Mouse (Mus musculus): ENCODE data around the gene Exoc6. TPM values are rescaled to one million over a fixed set of nuclear protein-coding genes. Genes with fewer than 3 reads are reported as not detected.

The Exoc6 gene
- polyA plus RNA-seq (2015; fragmentation: Nextera tagmentation; extraction: Ambion mirVana): 23.3 and 24.6 TPM in 2 replicates

DNA sequence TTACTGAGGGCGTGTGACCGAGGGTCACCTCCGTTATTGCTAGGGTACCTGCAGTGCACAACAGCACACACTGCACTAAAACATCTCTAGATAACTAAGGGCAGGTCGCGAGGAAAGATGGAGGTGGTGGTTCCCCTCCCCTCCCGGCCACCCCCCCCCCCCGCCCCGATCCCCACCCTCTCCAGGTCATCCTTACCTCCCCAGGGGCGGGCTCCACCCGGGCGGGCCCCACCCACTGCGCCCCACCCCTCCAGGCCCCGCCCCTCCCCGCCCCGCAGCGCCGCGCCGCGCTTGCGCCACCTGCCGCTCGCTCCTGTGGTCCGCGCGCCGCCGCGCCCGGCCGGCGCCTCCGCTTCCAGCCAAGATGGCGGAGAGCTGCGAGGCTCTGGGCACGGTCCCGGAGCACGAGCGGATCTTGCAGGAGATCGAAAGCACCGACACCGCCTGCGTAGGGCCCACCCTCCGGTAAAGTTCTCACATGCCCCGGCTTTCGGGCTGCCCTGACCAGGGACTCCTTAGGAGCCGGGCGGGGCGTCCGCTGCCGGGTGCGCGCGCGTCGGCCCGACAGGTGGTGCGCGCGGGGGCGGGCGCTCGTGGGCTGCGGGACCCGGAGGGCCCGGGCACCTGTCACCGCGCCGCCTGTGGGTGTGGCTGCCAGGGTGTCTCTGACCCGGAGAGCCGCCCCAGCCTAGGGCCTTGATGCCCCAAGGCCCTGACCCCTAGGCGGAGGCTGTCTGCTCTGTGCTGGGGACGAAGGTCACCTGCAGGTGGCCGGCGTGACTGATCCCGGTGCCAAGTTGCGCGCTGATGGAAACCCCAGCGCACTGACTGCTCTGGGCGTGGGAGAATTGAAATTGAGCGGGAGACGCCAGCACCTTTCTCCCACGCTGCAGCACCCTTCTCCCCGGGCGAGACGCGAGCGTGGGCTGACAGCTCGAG is at the start of gene Exoc6:
Gene Exoc6, plus strand, starts transcription at position 318 of the 939 bp plus-strand sequence.
- Histone ChIP-seq H3K4me3 (ENCODE audit: low read depth, low read length) (peak within 1 kb of the TSS; percentile 84), H3K36me3 (ENCODE audit: control insufficient read depth, insufficient read depth) (no peaks in the 10 kb centered on the region), H3K9me3 (ENCODE audit: control insufficient read depth) (no peaks in the 10 kb centered on the region), H3K27ac (ENCODE audit: low read depth, low read length) (peak within 1 kb of the TSS; percentile 95), H3K27me3 (replicated peaks; ENCODE audit: control insufficient read depth, insufficient read depth, low read length) (no peaks in the 10 kb centered on the region), H3K9ac (ENCODE audit: low read depth, low read length) (peak within 1 kb of the TSS; percentile 87), H3K4me1 (replicated peaks; ENCODE audit: control insufficient read depth, insufficient read depth, low read length) (no peaks in the 10 kb centered on the region), H3K4me2 (replicated peaks; ENCODE audit: low read depth) (peak within 1 kb of the TSS; percentile 76)
- 1% methylated on average over 76 of the region's 89 CpGs for WGBS
- ATAC-seq: peak; percentile 91
- TF ChIP-seq CTCF (IDR thresholded peaks at IDR 0.05; ENCODE audit: low read depth): peak; percentile 51

DNA sequence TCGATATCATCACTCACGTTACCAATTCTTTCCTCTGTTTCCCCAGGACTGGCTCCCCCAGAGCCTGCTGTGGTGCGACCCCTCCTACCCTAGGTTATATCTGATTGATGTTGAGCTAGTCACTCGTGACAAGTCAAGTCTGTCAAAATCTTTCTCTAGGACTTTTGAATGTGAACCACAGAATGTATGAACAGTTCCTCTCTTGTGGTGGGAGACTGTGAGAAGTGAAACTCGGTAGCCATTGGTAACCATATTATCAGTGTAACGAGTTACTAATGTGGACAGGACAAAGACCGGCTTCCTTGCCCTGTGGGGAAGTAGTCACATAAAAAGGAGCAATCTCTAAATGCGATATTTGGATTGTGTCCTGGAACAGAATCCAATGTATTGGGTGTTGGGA is 47.2 kb upstream of the Exoc6 start:
- no peak overlapping the region for H3K4me3 ChIP-seq (ENCODE audit: low read depth, low read length)
- TF ChIP-seq CTCF (IDR thresholded peaks at IDR 0.05; ENCODE audit: low read depth): no peak
- ATAC-seq: no peak
- H3K27ac ChIP-seq (ENCODE audit: low read depth, low read length): no peak overlapping the region
- H3K9me3 ChIP-seq (ENCODE audit: control insufficient read depth): no peaks in the 10 kb centered on the region
- H3K27me3 ChIP-seq (replicated peaks; ENCODE audit: control insufficient read depth, insufficient read depth, low read length): no peaks in the 10 kb centered on the region
- H3K4me2 ChIP-seq (replicated peaks; ENCODE audit: low read depth): no peak overlapping the region
- 84% methylated on average over 8 of the region's 8 CpGs for WGBS
- H3K4me1 ChIP-seq (replicated peaks; ENCODE audit: control insufficient read depth, insufficient read depth, low read length): no peaks in the 10 kb centered on the region
- H3K36me3 ChIP-seq (ENCODE audit: control insufficient read depth, insufficient read depth): no peaks in the 10 kb centered on the region
- no peak overlapping the region for H3K9ac ChIP-seq (ENCODE audit: low read depth, low read length)

DNA sequence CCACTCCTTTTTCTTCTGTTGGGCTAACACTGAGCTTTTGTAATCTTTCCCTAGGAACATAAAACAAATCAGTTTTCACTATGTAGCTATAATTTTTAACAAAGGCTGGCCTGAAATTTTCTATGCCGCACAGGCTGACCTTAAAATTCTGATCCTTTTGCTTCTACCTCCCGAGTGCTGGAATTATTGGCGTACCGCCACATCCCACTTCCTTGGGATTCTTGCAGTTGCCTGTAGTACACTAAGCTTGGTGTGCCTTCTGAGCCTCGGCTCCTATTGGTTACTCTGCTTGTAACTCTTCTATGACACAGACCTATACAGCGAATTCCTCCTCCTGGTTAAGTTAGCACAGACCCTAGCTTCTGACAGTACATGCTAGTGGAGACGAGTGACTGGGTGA is 44.2 kb upstream of the Exoc6 start:
- Histone ChIP-seq H3K27ac (ENCODE audit: low read depth, low read length) (no peak overlapping the region), H3K4me1 (replicated peaks; ENCODE audit: control insufficient read depth, insufficient read depth, low read length) (no peaks in the 10 kb centered on the region), H3K9me3 (ENCODE audit: control insufficient read depth) (no peaks in the 10 kb centered on the region), H3K36me3 (ENCODE audit: control insufficient read depth, insufficient read depth) (no peaks in the 10 kb centered on the region), H3K9ac (ENCODE audit: low read depth, low read length) (no peak overlapping the region), H3K4me3 (ENCODE audit: low read depth, low read length) (no peak overlapping the region), H3K27me3 (replicated peaks; ENCODE audit: control insufficient read depth, insufficient read depth, low read length) (no peaks in the 10 kb centered on the region), H3K4me2 (replicated peaks; ENCODE audit: low read depth) (no peak overlapping the region)
- WGBS: 64% methylated on average over 7 of the region's 7 CpGs
- TF ChIP-seq CTCF (IDR thresholded peaks at IDR 0.05; ENCODE audit: low read depth): no peak
- ATAC-seq: no peak

DNA sequence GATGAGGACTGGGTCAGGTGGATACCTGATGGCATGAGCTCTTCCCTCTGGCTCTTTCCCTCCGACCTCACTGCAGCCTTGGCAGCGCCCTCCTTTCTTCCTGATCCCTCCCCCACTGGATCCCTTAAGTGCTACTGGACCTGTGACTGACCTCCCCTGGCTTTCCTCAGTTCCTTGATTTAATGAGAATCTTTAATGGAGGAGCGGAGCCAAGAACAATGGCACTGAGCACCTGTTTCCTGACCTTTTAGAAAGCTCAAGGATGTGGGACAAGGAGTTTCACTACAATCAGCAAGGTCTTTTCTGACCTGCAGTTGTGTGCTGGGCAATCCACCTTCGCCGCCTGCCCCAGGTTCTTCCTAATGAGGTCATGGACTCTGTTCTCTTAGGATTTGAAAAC is 43.6 kb upstream of the Exoc6 start:
- no peaks in the 10 kb centered on the region for H3K9me3 ChIP-seq (ENCODE audit: control insufficient read depth)
- H3K27ac ChIP-seq (ENCODE audit: low read depth, low read length): no peak overlapping the region
- no peak overlapping the region for H3K4me3 ChIP-seq (ENCODE audit: low read depth, low read length)
- no peak for TF ChIP-seq CTCF (IDR thresholded peaks at IDR 0.05; ENCODE audit: low read depth)
- H3K4me2 ChIP-seq (replicated peaks; ENCODE audit: low read depth): no peak overlapping the region
- no peak overlapping the region for H3K9ac ChIP-seq (ENCODE audit: low read depth, low read length)
- 65% methylated on average over 5 of the region's 5 CpGs for WGBS
- no peaks in the 10 kb centered on the region for H3K4me1 ChIP-seq (replicated peaks; ENCODE audit: control insufficient read depth, insufficient read depth, low read length)
- no peaks in the 10 kb centered on the region for H3K36me3 ChIP-seq (ENCODE audit: control insufficient read depth, insufficient read depth)
- no peaks in the 10 kb centered on the region for H3K27me3 ChIP-seq (replicated peaks; ENCODE audit: control insufficient read depth, insufficient read depth, low read length)
- no peak for ATAC-seq

DNA sequence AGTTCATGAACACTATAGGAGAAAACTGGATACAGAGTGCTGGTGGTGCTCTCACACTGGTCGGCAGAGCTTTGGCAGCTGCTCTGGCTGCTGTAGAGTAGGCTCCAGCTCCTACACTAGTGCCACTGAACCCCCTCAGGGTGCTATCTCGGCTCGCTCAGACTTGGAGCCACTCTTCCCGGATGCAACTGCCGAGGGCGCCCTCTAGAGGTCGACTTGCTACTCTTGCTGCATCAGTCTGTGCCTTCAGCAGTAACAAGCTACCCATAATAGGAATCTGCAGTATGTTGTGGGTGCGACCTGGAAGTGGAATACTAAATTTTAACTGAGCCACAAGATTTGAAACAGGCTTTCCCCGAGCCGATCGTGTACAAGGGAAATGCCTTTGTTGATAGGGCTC is 40.5 kb upstream of the Exoc6 start:
- Histone ChIP-seq H3K36me3 (ENCODE audit: control insufficient read depth, insufficient read depth) (no peaks in the 10 kb centered on the region), H3K4me1 (replicated peaks; ENCODE audit: control insufficient read depth, insufficient read depth, low read length) (0 out of 2 replicates have a peak, but pooled peaks cover under 1% of the 10 kb centered on the region), H3K4me2 (replicated peaks; ENCODE audit: low read depth) (no peak overlapping the region), H3K4me3 (ENCODE audit: low read depth, low read length) (no peak overlapping the region), H3K27ac (ENCODE audit: low read depth, low read length) (no peak overlapping the region), H3K9ac (ENCODE audit: low read depth, low read length) (no peak overlapping the region), H3K27me3 (replicated peaks; ENCODE audit: control insufficient read depth, insufficient read depth, low read length) (no peaks in the 10 kb centered on the region), H3K9me3 (ENCODE audit: control insufficient read depth) (no peaks in the 10 kb centered on the region)
- 11% methylated on average over 11 of the region's 11 CpGs for whole genome bisulfite sequencing
- peak; percentile 87 for TF ChIP-seq CTCF (IDR thresholded peaks at IDR 0.05; ENCODE audit: low read depth)
- ATAC-seq: no peak

DNA sequence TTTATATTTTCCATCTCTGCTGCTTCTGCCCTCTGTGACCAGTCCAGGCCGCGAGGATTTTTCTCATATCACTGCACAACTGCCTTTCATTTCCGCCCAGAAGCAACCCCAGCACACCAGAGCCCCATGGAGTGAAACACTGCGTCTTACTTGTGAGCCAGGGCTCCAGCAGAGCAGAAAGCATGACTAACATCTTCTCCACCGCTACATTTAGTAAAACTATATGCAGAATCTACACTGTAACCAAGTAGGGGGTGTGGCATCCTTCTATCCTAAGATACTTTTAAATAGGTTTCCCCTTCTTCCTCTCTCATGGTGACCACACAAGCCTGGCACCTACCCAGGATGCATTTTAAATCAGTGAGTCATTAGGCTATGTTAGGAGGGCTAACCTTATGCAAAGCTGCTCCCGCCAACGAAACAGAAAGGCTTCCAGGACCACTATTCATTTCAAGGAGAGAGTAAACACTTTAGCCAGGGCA is 35.4 kb upstream of the Exoc6 start:
- H3K4me3 ChIP-seq (ENCODE audit: low read depth, low read length): no peak overlapping the region
- no peak for ATAC-seq
- no peaks in the 10 kb centered on the region for H3K27me3 ChIP-seq (replicated peaks; ENCODE audit: control insufficient read depth, insufficient read depth, low read length)
- no peaks in the 10 kb centered on the region for H3K9me3 ChIP-seq (ENCODE audit: control insufficient read depth)
- no peak overlapping the region for H3K9ac ChIP-seq (ENCODE audit: low read depth, low read length)
- WGBS: 33% methylated on average over 7 of the region's 7 CpGs
- no peak for TF ChIP-seq CTCF (IDR thresholded peaks at IDR 0.05; ENCODE audit: low read depth)
- no peak overlapping the region; the same call in 1 of the 2 replicates for H3K4me2 ChIP-seq (replicated peaks; ENCODE audit: low read depth)
- peaks cover 5% of the 10 kb centered on the region; the same call in 1 of the 2 replicates for H3K4me1 ChIP-seq (replicated peaks; ENCODE audit: control insufficient read depth, insufficient read depth, low read length)
- no peaks in the 10 kb centered on the region for H3K36me3 ChIP-seq (ENCODE audit: control insufficient read depth, insufficient read depth)
- H3K27ac ChIP-seq (ENCODE audit: low read depth, low read length): no peak overlapping the region

Measured in intestine, postnatal 0 days (tissue).